Mouse (Mus musculus) neural tube, embryonic 14.5 days (tissue): ENCODE data around the gene Gm8020. TPM values are rescaled to one million over a fixed set of nuclear protein-coding genes. Genes with fewer than 3 reads are reported as not detected.
"Not testable (repeated sequence)": the region's sequence is repeated elsewhere in the genome, so short reads cannot be mapped to it uniquely, and the experiment has no call there.

ENCODE experiments used
- ATAC-seq: fragments of 200-750 bp; cut with Nextera tagmentation; 2 replicates; pipeline ENCODE4 v1.8.0; 2017; ENCODE audit warnings: low read depth, mild to moderate bottlenecking, moderate TSS enrichment, moderate library complexity
- H3K27ac ChIP-seq: fragments of 300-500 bp; sonication (generic); 2 replicates; pipeline ENCODE4 v1.5.1; 2014; ENCODE audit warnings: low read depth, mild to moderate bottlenecking, control low read depth, low read length, moderate library complexity, mixed read lengths
- H3K27me3 ChIP-seq: fragments of 300-500 bp; sonication (generic); 2 replicates; pipeline ENCODE4 v1.6.1; 2014; ENCODE audit warnings: low read length; ENCODE audit not compliant: control insufficient read depth, insufficient read depth
- H3K36me3 ChIP-seq: fragments of 300-500 bp; sonication (generic); 2 replicates; pipeline ENCODE4 v1.6.1; 2014; ENCODE audit warnings: low read length, mixed read lengths; ENCODE audit not compliant: control insufficient read depth, insufficient read depth
- H3K4me1 ChIP-seq: fragments of 300-500 bp; sonication (generic); 2 replicates; pipeline ENCODE4 v1.6.1; 2014; ENCODE audit warnings: low read length; ENCODE audit not compliant: control insufficient read depth, insufficient read depth
- H3K4me2 ChIP-seq: fragments of 300-500 bp; sonication (generic); 2 replicates; pipeline ENCODE4 v1.6.1; 2014; ENCODE audit warnings: mild to moderate bottlenecking, low read depth, low read length, control low read depth
- H3K4me3 ChIP-seq: fragments of 300-500 bp; sonication (generic); 2 replicates; pipeline ENCODE4 v1.5.1; 2014; ENCODE audit warnings: low read depth, low read length, control low read depth, mixed read lengths
- H3K9ac ChIP-seq: fragments of 300-500 bp; sonication (generic); replicated peaks from 2 replicates; pipeline ENCODE4 v1.6.1; 2014; ENCODE audit warnings: low read depth, mild to moderate bottlenecking, control low read depth, low read length, mixed read lengths
- H3K9me3 ChIP-seq: fragments of 300-500 bp; sonication (generic); 2 replicates; pipeline ENCODE4 v1.6.1; 2016; ENCODE audit warnings: low read length; ENCODE audit not compliant: control insufficient read depth
- WGBS: fragments of 180-500 bp; shearing (Covaris S2); extraction: QIAGEN DNeasy Blood & Tissue Kit; methylation state at CpG from one replicate; pipeline ENCODE4 v1.1.7; 2014; 5-methylcytosine and 5-hydroxymethylcytosine counted together
- polyA plus RNA-seq: library from polyadenylated mRNA; unstranded; fragments of >200 nt; fragmentation: Nextera tagmentation; extraction: Ambion mirVana; gene quantifications from 2 replicates; pipeline ENCODE4 v1.2.1, GENCODE M21; 2014

The Gm8020 gene
- not detected in 2 replicates for polyA plus RNA-seq

DNA sequence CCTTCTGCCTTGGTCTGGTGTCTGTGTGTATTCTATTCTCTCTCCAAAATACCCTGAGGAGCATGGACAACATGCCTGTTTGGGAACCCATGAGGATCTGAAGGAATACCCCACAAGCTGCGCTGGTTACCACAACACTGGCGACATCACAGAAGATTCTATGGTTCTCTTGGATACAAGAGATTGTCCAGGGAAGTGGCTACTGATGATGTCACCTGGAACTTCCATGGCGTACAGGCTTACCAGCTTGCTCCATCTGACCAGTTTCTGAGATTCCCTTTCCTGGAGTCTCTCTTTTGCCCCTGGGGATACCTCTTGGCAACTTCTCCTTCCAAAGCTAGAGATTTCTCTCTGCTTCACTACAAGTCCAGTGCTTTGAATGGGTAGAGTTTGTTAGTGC lies at the start of gene Gm8020:
Gene Gm8020 (minus strand): TSS at position 101 of the 400 bp plus-strand sequence.
- H3K27me3 ChIP-seq, ATAC-seq, H3K4me1 ChIP-seq, H3K9me3 ChIP-seq, H3K4me3 ChIP-seq, H3K27ac ChIP-seq, H3K4me2 ChIP-seq, H3K9ac ChIP-seq, H3K36me3 ChIP-seq: not testable (repeated sequence)
- 90% methylated on average over 2 of the region's 3 CpGs for WGBS

DNA sequence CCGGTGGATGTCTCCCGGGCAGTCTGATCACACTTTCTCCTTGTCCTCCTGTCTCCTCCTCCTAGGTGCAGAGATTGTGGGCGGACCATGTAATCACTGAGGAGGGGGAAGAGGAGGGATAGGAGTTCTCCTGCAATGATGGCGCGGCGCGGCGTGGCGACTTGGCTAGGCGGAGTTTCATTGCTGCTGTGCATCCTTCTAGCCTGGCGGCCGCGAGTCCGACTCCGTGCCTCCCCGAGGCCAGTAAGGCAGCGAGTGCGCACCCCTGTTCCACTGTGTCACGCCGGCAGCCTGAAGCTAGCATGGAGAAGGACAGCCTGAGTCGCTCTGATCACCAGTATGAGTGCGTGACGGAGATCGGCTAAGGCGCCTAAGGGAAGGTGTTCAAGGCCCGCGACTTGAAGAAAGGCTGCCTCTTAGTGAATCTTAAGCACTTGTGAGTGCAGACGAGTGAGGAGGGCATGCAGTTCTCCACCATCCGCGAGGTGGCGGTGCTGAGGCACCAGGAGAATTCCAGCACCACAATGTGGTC lies 41.1 kb upstream of the Gm8020 start:
- not testable (repeated sequence) for H3K4me3 ChIP-seq, H3K27ac ChIP-seq, H3K4me1 ChIP-seq, H3K36me3 ChIP-seq, H3K27me3 ChIP-seq, H3K9me3 ChIP-seq, H3K9ac ChIP-seq, H3K4me2 ChIP-seq
- peak; percentile 77 for ATAC-seq
- WGBS: 8% methylated on average over 25 of the region's 31 CpGs

DNA sequence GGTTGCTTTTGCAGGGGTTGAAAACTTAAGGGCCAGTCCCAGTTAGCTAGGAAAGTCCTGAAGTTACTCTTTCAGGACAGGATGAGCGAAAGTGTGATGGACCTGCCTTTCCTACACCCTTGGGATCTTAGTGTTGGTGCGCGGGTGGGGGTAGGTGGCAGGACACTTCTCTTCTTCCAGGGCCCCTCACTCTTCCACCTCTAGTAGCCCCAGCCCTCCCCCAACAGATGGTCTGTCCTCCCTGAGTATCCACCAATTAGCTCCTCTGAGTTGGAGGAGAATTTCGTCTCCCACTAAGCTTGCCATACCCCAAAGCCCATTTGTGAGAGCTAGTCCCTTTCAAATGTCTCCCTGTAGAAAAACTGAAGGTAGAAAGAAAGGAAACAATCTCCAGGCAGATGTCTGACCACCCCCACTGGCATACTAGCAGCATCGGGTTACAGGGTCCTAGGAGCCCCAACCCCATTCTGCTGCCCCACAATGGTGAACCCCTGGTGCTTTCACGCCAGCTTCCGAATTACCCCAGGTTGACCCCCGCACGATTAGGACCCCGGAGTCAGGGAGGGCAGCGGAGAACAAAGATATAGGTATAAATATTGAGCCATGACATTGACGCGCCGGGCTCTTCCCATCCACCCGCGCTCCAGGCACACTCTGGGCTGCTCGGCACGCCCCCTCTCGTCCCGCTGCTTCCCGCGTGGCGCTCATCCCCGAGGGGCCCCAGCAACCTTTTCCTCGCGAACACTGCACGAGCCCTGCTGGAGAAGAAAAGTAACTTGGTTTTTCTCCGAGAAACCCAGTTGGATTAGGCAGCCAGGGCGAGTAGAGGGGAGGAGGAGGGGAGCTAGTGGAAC lies 40.4 kb upstream of the Gm8020 start:
- H3K9ac ChIP-seq, H3K4me1 ChIP-seq, H3K9me3 ChIP-seq, H3K36me3 ChIP-seq, H3K27ac ChIP-seq, H3K27me3 ChIP-seq, H3K4me2 ChIP-seq, H3K4me3 ChIP-seq: not testable (repeated sequence)
- 22% methylated on average over 18 of the region's 29 CpGs for WGBS
- peak; percentile 82 for ATAC-seq

DNA sequence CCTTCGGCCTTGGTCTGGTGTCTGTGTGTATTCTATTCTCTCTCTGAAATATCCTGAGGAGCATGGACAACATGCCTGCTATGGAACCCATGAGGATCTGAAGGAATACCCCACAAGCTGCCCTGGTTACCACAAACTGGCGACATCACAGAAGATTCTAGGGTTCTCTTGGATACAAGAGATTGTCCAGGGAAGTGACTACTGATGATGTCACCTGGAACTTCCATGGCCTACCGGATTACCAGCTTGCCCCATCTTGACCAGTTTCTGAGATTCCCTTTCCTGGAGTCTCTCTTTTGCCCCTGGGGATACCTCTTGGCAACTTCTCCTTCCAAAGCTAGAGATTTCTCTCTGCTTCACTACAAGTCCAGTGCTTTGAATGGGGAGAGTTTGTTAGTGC lies 22.0 kb upstream of the Gm8020 start, which contains the start of gene Gm8024:
Gene Gm8024 (minus strand): TSS at position 101 of the 400 bp plus-strand sequence.
- not testable (repeated sequence) for H3K27me3 ChIP-seq, ATAC-seq, H3K4me1 ChIP-seq, H3K27ac ChIP-seq, H3K9ac ChIP-seq, H3K4me3 ChIP-seq, H3K4me2 ChIP-seq, H3K36me3 ChIP-seq, H3K9me3 ChIP-seq
- WGBS: 100% methylated on average over 1 of the region's 3 CpGs

DNA sequence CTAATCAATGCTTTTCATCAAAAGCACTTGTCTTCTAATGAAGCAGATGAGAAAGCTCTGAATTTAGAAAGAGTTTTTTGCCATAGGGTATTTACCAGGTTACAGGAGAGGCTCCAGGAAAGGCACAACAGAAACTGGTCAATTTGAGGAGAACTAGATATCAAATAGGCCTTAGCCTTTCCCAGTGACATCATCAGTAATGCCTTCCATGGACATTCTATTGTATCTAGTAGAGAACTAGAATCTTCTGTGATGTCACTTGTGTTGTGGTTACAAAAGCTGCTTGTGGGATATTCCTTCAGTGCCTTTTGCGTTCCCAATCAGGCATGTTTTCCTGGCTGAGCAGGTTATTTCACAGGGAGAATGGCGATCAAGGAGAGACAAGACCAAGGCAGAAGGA lies 38.6 kb downstream of the Gm8020 start, which contains the start of gene Gm8011:
Gene Gm8011 (plus strand): TSS at position 301 of the 400 bp plus-strand sequence.
- H3K4me1 ChIP-seq, H3K9ac ChIP-seq, H3K9me3 ChIP-seq, H3K4me3 ChIP-seq, H3K27ac ChIP-seq, H3K27me3 ChIP-seq, H3K4me2 ChIP-seq, H3K36me3 ChIP-seq, ATAC-seq: not testable (repeated sequence)
- 57% methylated on average over 2 of the region's 2 CpGs for WGBS

Other genes with a start within 250 kb of the Gm8020 start
- not detected in 2 replicates for gene Gm17026, start 242.3 kb downstream of the Gm8020 start, polyA plus RNA-seq
- gene Gm9611, start 205.0 kb downstream of the Gm8020 start, polyA plus RNA-seq: not detected in 2 replicates
- not detected in 2 replicates for gene Gm7995, start 192.1 kb downstream of the Gm8020 start, polyA plus RNA-seq
- gene Gm8005, start 62.7 kb downstream of the Gm8020 start, polyA plus RNA-seq: not detected in 2 replicates
- not detected in 2 replicates for gene Gm8011, start 38.5 kb downstream of the Gm8020 start, polyA plus RNA-seq
- not detected in 2 replicates for gene Gm8024, start 21.9 kb upstream of the Gm8020 start, polyA plus RNA-seq
- not detected in 2 replicates for gene Gm17124, start 97.5 kb upstream of the Gm8020 start, polyA plus RNA-seq
- not detected in 2 replicates for gene Gm3633, start 139.6 kb upstream of the Gm8020 start, polyA plus RNA-seq
- gene Gm10378, start 153.6 kb upstream of the Gm8020 start, polyA plus RNA-seq: not detected in 2 replicates